Mouse (Mus musculus) cortical plate, adult 2 months (tissue): Measurements from ENCODE around the gene Apol10a.
"Not testable (repeated sequence)": the region's sequence is repeated elsewhere in the genome, so short reads cannot be mapped to it uniquely, and the experiment has no call there.

ENCODE experiments used
- CTCF ChIP-seq: fragments of 200-500 bp; IDR thresholded peaks from 2 replicates; pipeline ENCODE4 v1.5.1; 2011; ENCODE audit warnings: mild to moderate bottlenecking, control low read depth, low read length; ENCODE audit not compliant: insufficient read depth; ENCODE audit errors: extremely low read depth
- POLR2A ChIP-seq: fragments of 200-500 bp; IDR thresholded peaks from 2 replicates; pipeline ENCODE4 v1.6.1; 2011; ENCODE audit warnings: mild to moderate bottlenecking, low read length, control low read depth; ENCODE audit not compliant: insufficient read depth; ENCODE audit errors: extremely low read depth

- not testable (repeated sequence) for TF ChIP-seq CTCF, POLR2A
These were observed 31.2 kb upstream of the Apol10a start for GRCm38 (mm10) chr15:77445668-77446067.
